Mouse (Mus musculus) erythroblast, embryonic 14.5 days (primary cell): ENCODE measurements around the gene Rab3b. TPM values are rescaled to one million over a fixed set of nuclear protein-coding genes. Genes with fewer than 3 reads are reported as not detected.

Experiments
- H3K27me3 ChIP-seq: 2 replicates; pipeline ENCODE4 v1.6.1; 2012; ENCODE audit warnings: inconsistent platforms; ENCODE audit not compliant: control insufficient read depth
- H3K36me3 ChIP-seq: 2 replicates; pipeline ENCODE4 v1.6.1; 2012; ENCODE audit warnings: mild to moderate bottlenecking, inconsistent platforms; ENCODE audit not compliant: control insufficient read depth
- H3K4me1 ChIP-seq: 2 replicates; pipeline ENCODE4 v1.6.1; 2012; ENCODE audit warnings: inconsistent platforms; ENCODE audit not compliant: control insufficient read depth
- H3K4me3 ChIP-seq: replicated peaks from 2 replicates; pipeline ENCODE3; 2012; ENCODE audit warnings: moderate library complexity, mild to moderate bottlenecking, inconsistent platforms
- H3K9me3 ChIP-seq: 2 replicates; pipeline ENCODE4 v1.6.1; 2012; ENCODE audit warnings: low read length, inconsistent platforms, mixed read lengths; ENCODE audit not compliant: control insufficient read depth
- GATA1 ChIP-seq: IDR thresholded peaks from 2 replicates; pipeline ENCODE4 v1.6.1; 2012; ENCODE audit warnings: low read length, inconsistent platforms, mixed read lengths
- TAL1 ChIP-seq: IDR thresholded peaks from 3 replicates; pipeline ENCODE4 v1.6.1; 2012; ENCODE audit warnings: low read length, inconsistent platforms, mixed read lengths
- polyA plus RNA-seq: library from polyadenylated mRNA; stranded (reverse); fragments of >175 nt; gene quantifications from 2 replicates; pipeline ENCODE4 v1.2.3, GENCODE M21; 2012

Gene Rab3b
- polyA plus RNA-seq, 1 experiment, result not detected

DNA sequence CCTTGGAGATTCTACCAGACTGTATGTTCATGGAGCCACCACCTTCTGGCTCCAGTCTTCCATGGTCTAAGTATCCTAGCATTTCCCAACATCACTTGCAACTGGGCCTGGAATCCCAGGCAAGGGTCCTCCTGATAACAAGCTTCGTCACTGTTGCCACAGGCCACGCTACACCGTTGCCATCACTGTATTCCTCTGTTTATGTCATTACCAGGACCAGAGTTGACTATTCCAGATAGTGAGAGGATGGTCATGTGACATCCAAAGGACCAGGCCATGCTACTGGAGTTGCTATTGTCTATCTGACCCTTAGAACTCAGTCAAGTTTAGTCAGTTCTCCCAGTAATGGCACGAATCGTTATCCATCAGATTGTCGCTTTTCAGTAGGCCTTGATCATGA, 111.7 kb downstream of the Rab3b start:
- TF ChIP-seq TAL1 (no peak), GATA1 (no peak)
- no peaks in the 10 kb centered on the region for H3K9me3 ChIP-seq
- peaks cover 37% of the 10 kb centered on the region for H3K4me1 ChIP-seq
- H3K27me3 ChIP-seq, result peaks cover 2% of the 10 kb centered on the region; the same call in 1 of the 2 replicates
- H3K4me3 ChIP-seq, result peak overlapping the region; percentile 30
- no peaks in the 10 kb centered on the region for H3K36me3 ChIP-seq

DNA sequence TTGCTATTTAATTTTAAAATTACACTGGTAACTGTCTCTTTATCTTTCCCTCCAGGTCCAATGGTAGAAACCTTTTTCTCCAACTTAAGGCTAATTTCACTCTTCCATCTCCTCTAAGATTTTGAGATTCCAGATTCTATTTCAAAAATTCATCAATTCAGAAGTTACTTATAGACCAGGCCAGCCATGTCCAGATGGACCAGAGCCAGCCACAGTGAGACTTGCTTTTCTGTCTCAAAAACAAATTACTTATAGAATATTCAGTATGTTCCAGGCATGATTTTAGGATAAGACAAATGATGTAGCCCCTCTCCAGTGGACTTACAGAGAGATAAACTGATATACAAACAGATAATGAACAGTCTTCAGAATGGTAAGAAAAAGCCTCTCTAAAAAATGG, 112.9 kb downstream of the Rab3b start:
- no peaks in the 10 kb centered on the region for H3K9me3 ChIP-seq

More for the DNA sequence above, 112.9 kb downstream of the Rab3b start:
- no peak for TF ChIP-seq TAL1
- TF ChIP-seq GATA1, result no peak
- Histone ChIP-seq H3K36me3 (no peaks in the 10 kb centered on the region), H3K4me3 (no peak overlapping the region), H3K27me3 (peaks cover 4% of the 10 kb centered on the region), H3K4me1 (peaks cover 37% of the 10 kb centered on the region)

Other genes starting within 250 kb of the Rab3b start
- not detected in 2 replicates for gene 3110021N24Rik, start 159.4 kb upstream of the Rab3b start, polyA plus RNA-seq
- gene Zfyve9, start 98.3 kb upstream of the Rab3b start, polyA plus RNA-seq, result not detected in 2 replicates
- gene Btf3l4, start 45.4 kb upstream of the Rab3b start, polyA plus RNA-seq, result 0.32 and 0.61 TPM in 2 replicates
- gene Txndc12, start 44.5 kb upstream of the Rab3b start, polyA plus RNA-seq, result 0.05 and 0.11 TPM in 2 replicates
- gene Kti12, start 31.3 kb upstream of the Rab3b start, polyA plus RNA-seq, result 3.2 and 3.6 TPM in 2 replicates
- gene A730015C16Rik, start 30.4 kb upstream of the Rab3b start, polyA plus RNA-seq, result not detected in 2 replicates
- 3.9 and 4.5 TPM in 2 replicates for gene Nrd1, start 121.6 kb downstream of the Rab3b start, polyA plus RNA-seq